Mouse (Mus musculus) kidney, postnatal 0 days (tissue): ENCODE results near the gene Spata13. TPM values are rescaled to one million over a fixed set of nuclear protein-coding genes. Genes with fewer than 3 reads are reported as not detected.

Experiments used
- ATAC-seq: fragments of 200-750 bp; cut with Nextera tagmentation; replicated peaks from 2 replicates; pipeline ENCODE4 v1.8.0; 2017; ENCODE audit warnings: low read depth, moderate number of reproducible peaks, moderate TSS enrichment, moderate library complexity; ENCODE audit not compliant: low FRiP score
- DNase-seq: peaks from one replicate; pipeline ENCODE4 v3.0.0-alpha.2; 2016; ENCODE audit warnings: low spot score
- H3K27ac ChIP-seq: fragments of 300-500 bp; sonication (generic); 2 replicates; pipeline ENCODE4 v1.5.1; 2014; ENCODE audit warnings: mild to moderate bottlenecking
- H3K27me3 ChIP-seq: fragments of 300-500 bp; sonication (generic); 2 replicates; pipeline ENCODE4 v1.6.1; 2014; ENCODE audit warnings: low read length, mixed read lengths; ENCODE audit not compliant: insufficient read depth
- H3K36me3 ChIP-seq: fragments of 300-500 bp; sonication (generic); 2 replicates; pipeline ENCODE4 v1.6.1; 2014; ENCODE audit warnings: low read length, mixed read lengths; ENCODE audit not compliant: insufficient read depth
- H3K4me1 ChIP-seq: fragments of 300-500 bp; sonication (generic); replicated peaks from 2 replicates; pipeline ENCODE4 v1.6.1; 2014; ENCODE audit warnings: antibody characterized with exemption, low read length, mixed read lengths; ENCODE audit not compliant: insufficient read depth
- H3K4me2 ChIP-seq: fragments of 300-500 bp; sonication (generic); 2 replicates; pipeline ENCODE4 v1.6.1; 2014; ENCODE audit warnings: mild to moderate bottlenecking, low read length, moderate library complexity, mixed read lengths
- H3K4me3 ChIP-seq: fragments of 300-500 bp; sonication (generic); replicated peaks from 2 replicates; pipeline ENCODE4 v1.5.1; 2014; ENCODE audit warnings: low read depth, low read length
- H3K9ac ChIP-seq: fragments of 300-500 bp; sonication (generic); 2 replicates; pipeline ENCODE4 v1.6.1; 2014; ENCODE audit warnings: low read depth, low read length
- H3K9me3 ChIP-seq: fragments of 300-500 bp; sonication (generic); replicated peaks from 2 replicates; pipeline ENCODE4 v1.6.1; 2016; ENCODE audit warnings: low read length, inconsistent platforms, mixed read lengths
- CTCF ChIP-seq: IDR thresholded peaks from 2 replicates; pipeline ENCODE4 v1.5.1; 2016; ENCODE audit warnings: antibody characterized with exemption, low read depth, mild to moderate bottlenecking, moderate library complexity
- WGBS: fragments of 180-500 bp; shearing (Covaris S2); extraction: QIAGEN DNeasy Blood & Tissue Kit; methylation state at CpG from one replicate; pipeline ENCODE4 v1.1.7; 2014; 5-methylcytosine and 5-hydroxymethylcytosine counted together
- polyA plus RNA-seq: library from polyadenylated mRNA; unstranded; fragments of >200 nt; fragmentation: Nextera tagmentation; extraction: Ambion mirVana; gene quantifications from 2 replicates; pipeline ENCODE4 v1.2.1, GENCODE M21; 2015

Spata13 gene
- polyA plus RNA-seq, 1 experiment from 2014 or later: 47.4 TPM

DNA sequence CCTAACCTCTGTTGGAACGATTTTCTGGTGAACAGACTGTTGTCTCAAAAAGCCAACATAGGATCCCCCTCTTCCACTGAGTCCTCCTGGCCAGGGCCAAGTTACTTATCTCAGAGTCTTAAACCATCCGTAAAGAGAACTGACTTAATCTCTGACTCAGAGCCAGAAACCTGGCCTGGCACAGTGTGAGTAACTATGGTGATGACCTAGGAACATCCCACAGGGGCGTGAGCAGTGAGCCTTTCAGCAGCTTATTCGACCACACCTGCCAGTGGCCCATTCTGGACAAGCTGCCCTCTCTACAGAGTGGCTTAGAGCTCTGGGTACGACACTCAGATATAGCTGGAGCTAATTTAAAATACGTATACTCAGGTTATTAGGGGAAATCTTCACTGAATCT is 92.3 kb downstream of the Spata13 start:
- Histone ChIP-seq H3K4me1 (peaks cover 7% of the 10 kb centered on the region), H3K4me3 (no peak overlapping the region), H3K4me2 (no peak overlapping the region), H3K36me3 (peaks cover 7% of the 10 kb centered on the region), H3K9ac (no peak overlapping the region), H3K27me3 (no peaks in the 10 kb centered on the region), H3K9me3 (no peaks in the 10 kb centered on the region), H3K27ac (peak overlapping the region; percentile 52; the same call in 1 of the 2 replicates)
- 36% methylated on average over 6 of the region's 6 CpGs for WGBS
- no peak for TF ChIP-seq CTCF
- peak; percentile 87 for ATAC-seq
- peak; percentile 59 for DNase-seq

DNA sequence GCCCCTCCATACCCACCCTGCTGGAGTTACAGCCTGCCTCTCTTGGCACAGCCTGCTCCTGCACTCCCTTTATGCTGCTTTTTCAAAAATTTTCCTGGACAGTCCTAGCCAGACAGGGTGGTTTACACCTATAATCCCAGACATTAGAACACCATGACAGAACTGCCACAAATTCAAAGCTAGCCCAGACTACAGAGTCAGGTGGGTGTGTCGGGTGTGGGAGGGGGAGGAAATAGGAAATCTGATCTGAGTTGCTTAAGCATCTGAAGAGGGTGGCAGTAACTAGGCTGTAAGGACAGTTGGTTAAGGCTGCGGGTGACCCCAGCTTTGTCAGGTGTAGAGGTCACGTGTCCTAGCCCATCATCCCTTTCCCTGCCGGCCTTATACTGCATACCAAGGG is 93.3 kb downstream of the Spata13 start:
- no peaks in the 10 kb centered on the region for H3K27me3 ChIP-seq
- H3K4me2 ChIP-seq: no peak overlapping the region
- H3K9me3 ChIP-seq: no peaks in the 10 kb centered on the region
- peak overlapping the region; percentile 52 for H3K27ac ChIP-seq
- no peak overlapping the region for H3K9ac ChIP-seq
- H3K36me3 ChIP-seq: peaks cover 7% of the 10 kb centered on the region
- H3K4me3 ChIP-seq: no peak overlapping the region
- TF ChIP-seq CTCF: no peak
- H3K4me1 ChIP-seq: peaks cover 7% of the 10 kb centered on the region; the same call in 1 of the 2 replicates
- DNase-seq (peak; percentile 38), ATAC-seq (0 out of 2 replicates have a peak, but pooled peaks have one; percentile 40)
- 45% methylated on average over 4 of the region's 4 CpGs for WGBS

DNA sequence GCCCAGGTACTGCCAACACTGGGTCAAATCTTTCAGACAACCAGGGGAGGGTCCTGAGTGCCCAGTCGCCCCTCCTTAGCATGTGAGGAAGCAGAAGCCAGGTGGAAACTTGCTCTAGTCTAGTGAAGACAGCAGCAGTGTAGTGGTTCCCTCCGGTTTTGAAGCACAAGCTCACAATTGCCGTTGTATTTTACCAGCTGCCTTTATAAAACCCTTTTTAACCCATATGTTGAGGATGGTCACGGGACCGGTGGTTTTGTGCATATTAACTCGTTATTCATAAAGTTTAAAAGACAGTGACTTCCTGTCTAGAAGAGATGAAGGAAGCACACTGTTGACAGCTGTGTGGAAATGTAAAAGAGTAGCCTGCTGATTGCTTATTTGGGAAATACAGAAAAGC is 98.3 kb downstream of the Spata13 start:
- no peak overlapping the region for H3K27ac ChIP-seq
- no peak overlapping the region for H3K4me3 ChIP-seq
- H3K4me1 ChIP-seq: peaks cover 19% of the 10 kb centered on the region
- 51% methylated on average over 6 of the region's 6 CpGs for WGBS
- no peak for TF ChIP-seq CTCF
- H3K9me3 ChIP-seq: no peaks in the 10 kb centered on the region
- no peak overlapping the region for H3K9ac ChIP-seq
- H3K36me3 ChIP-seq: peaks cover 7% of the 10 kb centered on the region
- peak; percentile 36 for DNase-seq
- no peak for ATAC-seq
- H3K4me2 ChIP-seq: no peak overlapping the region
- H3K27me3 ChIP-seq: no peaks in the 10 kb centered on the region

DNA sequence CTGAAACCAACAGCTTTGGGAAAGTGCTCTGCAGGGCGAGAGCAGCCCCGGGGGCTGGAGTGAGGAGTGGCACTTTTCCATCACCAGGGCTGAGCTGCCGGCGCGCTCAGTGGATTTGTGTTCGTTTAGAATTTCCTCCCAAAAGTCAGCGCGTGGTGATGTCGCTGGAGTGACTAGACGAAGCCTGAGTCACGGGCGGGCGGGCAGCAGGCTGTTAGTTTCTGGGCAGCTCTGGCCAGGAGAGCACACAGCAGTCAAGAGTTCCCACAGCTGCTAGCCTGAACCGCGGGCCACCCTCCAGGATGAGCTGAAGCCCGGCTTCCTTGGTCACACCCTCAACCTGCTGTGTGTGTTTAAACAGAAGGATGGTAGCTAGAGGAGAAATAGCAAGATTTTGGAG is 99.0 kb downstream of the Spata13 start:
- H3K9ac ChIP-seq: no peak overlapping the region
- H3K27me3 ChIP-seq: no peaks in the 10 kb centered on the region
- H3K27ac ChIP-seq: peak overlapping the region; percentile 27; the same call in 1 of the 2 replicates
- no peaks in the 10 kb centered on the region for H3K9me3 ChIP-seq
- ATAC-seq (no peak), DNase-seq (peak; percentile 76)
- H3K4me1 ChIP-seq: peaks cover 14% of the 10 kb centered on the region
- peak overlapping the region; percentile 42 for H3K4me2 ChIP-seq
- 5% methylated on average over 16 of the region's 16 CpGs for WGBS
- peaks cover 7% of the 10 kb centered on the region for H3K36me3 ChIP-seq
- no peak for TF ChIP-seq CTCF
- H3K4me3 ChIP-seq: no peak overlapping the region

DNA sequence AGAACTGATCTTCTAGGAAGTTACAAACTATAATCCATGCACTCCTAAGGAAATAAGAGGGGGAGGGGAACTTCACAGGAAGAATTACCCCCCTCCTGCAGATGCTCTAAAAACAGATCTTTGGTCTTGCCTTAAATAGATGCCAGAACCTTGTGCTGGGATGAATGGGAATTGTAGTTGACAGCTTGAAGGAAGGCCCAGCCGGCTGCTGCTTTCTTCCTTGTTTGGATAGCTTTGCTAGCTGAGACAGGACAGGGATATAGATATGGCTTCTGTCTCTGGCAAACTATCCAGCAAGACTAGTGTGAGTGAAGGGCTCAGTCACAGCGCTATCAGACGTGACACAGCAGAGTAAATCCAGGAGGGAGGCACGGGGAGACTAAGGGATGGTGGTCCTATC is 99.9 kb downstream of the Spata13 start:
- ATAC-seq: no peak
- Histone ChIP-seq H3K4me3 (no peak overlapping the region), H3K4me1 (peaks cover 21% of the 10 kb centered on the region), H3K4me2 (peak overlapping the region; percentile 42), H3K27ac (no peak overlapping the region), H3K9me3 (no peaks in the 10 kb centered on the region), H3K36me3 (peaks cover 6% of the 10 kb centered on the region), H3K9ac (no peak overlapping the region), H3K27me3 (no peaks in the 10 kb centered on the region)
- no peak for DNase-seq
- WGBS: 55% methylated on average over 4 of the region's 4 CpGs
- no peak for TF ChIP-seq CTCF

DNA sequence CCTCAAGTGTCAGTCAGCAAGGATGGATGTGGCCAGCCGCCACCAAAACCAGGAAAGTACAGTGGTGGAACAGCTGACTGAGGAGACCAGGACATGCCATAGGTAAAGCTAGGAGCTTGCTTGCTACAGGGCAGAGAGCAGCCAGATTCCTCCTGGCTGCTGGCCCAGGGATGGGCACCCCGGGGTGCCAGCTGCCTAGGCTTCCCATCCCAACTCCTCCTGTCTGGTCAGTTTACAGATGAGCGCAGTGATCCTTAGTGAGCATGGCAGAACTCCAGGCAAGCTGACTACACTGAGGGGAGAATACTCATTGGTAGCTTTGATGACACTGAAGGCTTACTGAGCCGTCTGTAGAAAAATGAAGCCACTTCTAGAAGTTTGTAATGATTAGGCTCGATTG is 101.4 kb downstream of the Spata13 start:
- no peak overlapping the region for H3K27ac ChIP-seq
- H3K9ac ChIP-seq: no peak overlapping the region
- peaks cover 21% of the 10 kb centered on the region for H3K4me1 ChIP-seq
- DNase-seq (no peak), ATAC-seq (no peak)
- WGBS: 64% methylated on average over 5 of the region's 5 CpGs
- no peaks in the 10 kb centered on the region for H3K27me3 ChIP-seq
- H3K4me3 ChIP-seq: no peak overlapping the region
- no peak for TF ChIP-seq CTCF
- H3K4me2 ChIP-seq: no peak overlapping the region
- no peaks in the 10 kb centered on the region for H3K36me3 ChIP-seq
- no peaks in the 10 kb centered on the region for H3K9me3 ChIP-seq
